Mouse (Mus musculus): ENCODE results near the gene Tas2r143. TPM values are rescaled to one million over a fixed set of nuclear protein-coding genes. Genes with fewer than 3 reads are reported as not detected.

The Tas2r143 gene
- polyA plus RNA-seq (2015; fragmentation: Nextera tagmentation; extraction: Ambion mirVana): not detected in 2 replicates

DNA sequence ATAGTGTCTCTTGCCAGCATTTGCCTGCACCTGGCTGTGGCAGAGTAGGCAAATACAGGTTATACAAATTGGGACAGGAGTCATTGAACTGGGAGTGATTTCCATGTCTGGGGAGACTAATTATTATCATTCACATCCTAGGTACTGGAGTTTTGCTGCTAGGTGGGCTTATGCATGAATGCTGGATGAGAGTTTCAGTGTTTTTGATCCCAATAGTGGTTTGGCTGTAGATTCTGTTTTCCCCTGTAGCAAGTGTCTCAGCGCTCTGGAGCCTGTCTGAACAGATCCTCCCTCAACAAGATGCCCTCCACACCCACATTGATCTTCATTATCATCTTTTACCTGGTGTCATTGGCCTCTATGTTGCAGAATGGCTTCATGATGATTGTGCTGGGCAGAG, at the start of gene Tas2r143:
Gene Tas2r143, plus strand, starts transcription at position 301 of the 400 bp plus-strand sequence.

DNA sequence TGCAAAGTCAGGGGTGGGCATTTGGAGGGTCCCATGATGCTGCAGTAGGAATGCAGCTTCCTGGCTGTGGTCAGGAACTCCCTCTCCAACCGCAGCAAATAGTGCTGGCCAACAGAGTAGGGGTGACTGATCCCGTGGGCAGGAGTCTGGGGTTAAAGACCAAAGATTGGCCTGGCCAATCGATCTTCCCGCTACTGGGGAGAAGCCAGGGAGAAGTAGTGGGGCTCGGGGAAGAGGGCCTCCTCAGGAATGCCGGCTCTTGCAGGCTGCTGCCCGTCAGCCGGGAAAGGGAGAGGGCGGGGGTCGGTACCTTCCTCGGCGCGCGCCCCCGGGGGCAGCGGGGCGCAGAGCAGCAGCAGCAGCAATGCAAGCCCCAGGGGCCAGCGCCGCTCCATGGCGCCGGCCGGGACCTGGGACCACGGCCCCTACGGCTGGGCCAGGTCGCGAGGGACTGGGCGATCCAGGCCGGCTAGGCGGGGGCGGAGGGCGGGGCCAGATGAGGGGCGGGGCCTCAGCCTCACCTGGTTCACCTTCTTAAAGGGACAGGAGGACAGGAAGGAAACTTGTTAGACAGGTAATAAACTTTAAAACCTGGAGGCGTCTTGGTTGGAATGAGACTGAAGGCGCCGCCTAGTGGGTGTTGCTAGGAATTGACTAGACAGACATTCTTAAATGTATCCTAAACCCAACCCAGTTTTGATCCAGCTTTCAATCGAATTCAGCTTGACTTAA, 27.1 kb upstream of the Tas2r143 start, which contains the start of gene Epha1:
Gene Epha1, minus strand, starts transcription at position 453 of the 732 bp plus-strand sequence.

DNA sequence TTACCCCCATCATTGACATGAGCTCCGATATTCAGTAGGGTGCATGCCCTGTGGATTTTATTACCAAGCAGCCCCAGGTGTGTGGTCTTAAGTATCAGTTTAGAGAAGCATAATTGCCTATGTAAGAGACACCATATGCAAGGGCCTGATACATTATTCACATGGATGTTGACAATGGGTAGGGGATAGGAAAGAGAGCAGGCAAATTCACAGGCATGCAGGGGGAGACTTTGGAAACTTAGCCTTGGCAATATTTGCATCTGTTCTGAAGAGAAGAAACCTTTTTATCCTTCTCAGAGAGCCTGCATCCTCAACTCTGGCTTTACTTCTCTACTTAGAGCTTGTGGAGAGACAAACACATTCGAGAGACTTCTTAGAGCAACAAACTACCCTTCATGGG, 5.1 kb downstream of the Tas2r143 start, which contains the start of gene Tas2r135:
Gene Tas2r135, plus strand, starts transcription at position 301 of the 400 bp plus-strand sequence.

DNA sequence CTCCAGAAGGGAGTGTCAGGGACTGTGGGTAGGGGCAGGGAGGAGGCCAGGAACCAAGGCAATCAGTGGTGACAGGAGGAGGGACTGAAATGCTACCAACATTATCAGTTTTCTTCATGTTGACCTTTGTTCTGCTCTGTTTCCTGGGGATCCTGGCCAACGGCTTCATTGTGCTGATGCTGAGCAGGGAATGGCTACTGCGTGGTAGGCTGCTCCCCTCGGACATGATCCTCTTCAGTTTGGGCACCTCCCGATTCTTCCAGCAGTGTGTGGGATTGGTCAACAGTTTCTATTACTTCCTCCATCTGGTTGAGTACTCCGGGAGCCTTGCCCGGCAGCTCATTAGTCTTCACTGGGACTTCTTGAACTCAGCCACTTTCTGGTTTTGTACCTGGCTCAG, 34.4 kb downstream of the Tas2r143 start, which contains the start of gene Tas2r126:
Gene Tas2r126, plus strand, starts transcription at position 90 of the 400 bp plus-strand sequence.

Other genes with a start within 250 kb of the Tas2r143 start
- gene Tas2r144, start 184.9 kb upstream of the Tas2r143 start, polyA plus RNA-seq (2015; fragmentation: Nextera tagmentation; extraction: Ambion mirVana): not detected in 2 replicates
- gene Gstk1, start 154.3 kb upstream of the Tas2r143 start, polyA plus RNA-seq (2015; fragmentation: Nextera tagmentation; extraction: Ambion mirVana): 3.7 and 5.2 TPM in 2 replicates
- gene Tmem139, start 138.3 kb upstream of the Tas2r143 start, polyA plus RNA-seq (2015; fragmentation: Nextera tagmentation; extraction: Ambion mirVana): 0.22 TPM in 1 of 2 replicates, not detected in the other
- gene Casp2, start 135.3 kb upstream of the Tas2r143 start, polyA plus RNA-seq (2015; fragmentation: Nextera tagmentation; extraction: Ambion mirVana): 31.6 and 34.9 TPM in 2 replicates
- 0.07 and 0.10 TPM in 2 replicates for gene Clcn1, start 113.6 kb upstream of the Tas2r143 start, polyA plus RNA-seq (2015; fragmentation: Nextera tagmentation; extraction: Ambion mirVana)
- 0.04 and 0.06 TPM in 2 replicates for gene Fam131b, start 75.6 kb upstream of the Tas2r143 start, polyA plus RNA-seq (2015; fragmentation: Nextera tagmentation; extraction: Ambion mirVana)
- 67.2 and 85.7 TPM in 2 replicates for gene Zyx, start 50.6 kb upstream of the Tas2r143 start, polyA plus RNA-seq (2015; fragmentation: Nextera tagmentation; extraction: Ambion mirVana)
- gene Epha1, start 27.0 kb upstream of the Tas2r143 start, polyA plus RNA-seq (2015; fragmentation: Nextera tagmentation; extraction: Ambion mirVana): 0.95 and 1.3 TPM in 2 replicates
- gene Tas2r135, start 5.2 kb downstream of the Tas2r143 start, polyA plus RNA-seq (2015; fragmentation: Nextera tagmentation; extraction: Ambion mirVana): 0.14 TPM in 1 of 2 replicates, not detected in the other
- not detected in 2 replicates for gene Tas2r126, start 34.3 kb downstream of the Tas2r143 start, polyA plus RNA-seq (2015; fragmentation: Nextera tagmentation; extraction: Ambion mirVana)
- 0.07 and 0.08 TPM in 2 replicates for gene Olfr458, start 65.0 kb downstream of the Tas2r143 start, polyA plus RNA-seq (2015; fragmentation: Nextera tagmentation; extraction: Ambion mirVana)
- 0.05 TPM in 1 of 2 replicates, not detected in the other for gene Olfr457, start 76.1 kb downstream of the Tas2r143 start, polyA plus RNA-seq (2015; fragmentation: Nextera tagmentation; extraction: Ambion mirVana)
- 0.12 and 0.16 TPM in 2 replicates for gene Olfr456, start 87.0 kb downstream of the Tas2r143 start, polyA plus RNA-seq (2015; fragmentation: Nextera tagmentation; extraction: Ambion mirVana)
- gene Olfr455, start 147.3 kb downstream of the Tas2r143 start, polyA plus RNA-seq (2015; fragmentation: Nextera tagmentation; extraction: Ambion mirVana): 0.11 TPM in 1 of 2 replicates, not detected in the other
- not detected in 2 replicates for gene Tcaf3, start 197.5 kb downstream of the Tas2r143 start, polyA plus RNA-seq (2015; fragmentation: Nextera tagmentation; extraction: Ambion mirVana)
- gene Tcaf2, start 245.0 kb downstream of the Tas2r143 start, polyA plus RNA-seq (2015; fragmentation: Nextera tagmentation; extraction: Ambion mirVana): 0.98 and 1.0 TPM in 2 replicates

All from spleen, postnatal 0 days (tissue).